Mouse (Mus musculus): ENCODE data around the gene Irak2. TPM values are rescaled to one million over a fixed set of nuclear protein-coding genes. Genes with fewer than 3 reads are reported as not detected.
A peak's percentile ranks its signal among the peaks of the same experiment; 100 is the strongest.

Gene Irak2
- total and polyA plus RNA-seq, 2 experiments from 2014 or later, result 3.5 to 5.9 TPM

GRCm38 (mm10) chr6:113659648-113660491 lies 21.6 kb downstream of the Irak2 start:
- 69% methylated on average over 8 of the region's 8 CpGs for WGBS
- Histone ChIP-seq H3K36me3 (ENCODE audit: insufficient read depth) (no peaks in the 10 kb centered on the region), H3K27ac (ENCODE audit: low read depth, low read length) (no peak overlapping the region), H3K9me3 (ENCODE audit: low read length) (no peaks in the 10 kb centered on the region), H3K27me3 (ENCODE audit: insufficient read depth, low read length) (no peaks in the 10 kb centered on the region), H3K4me2 (ENCODE audit: low read depth) (no peak overlapping the region), H3K9ac (no peak overlapping the region), H3K4me3 (ENCODE audit: low read depth, low read length) (no peak overlapping the region), H3K4me1 (ENCODE audit: insufficient read depth) (no peaks in the 10 kb centered on the region)
- no peak for TF ChIP-seq CTCF (IDR thresholded peaks at IDR 0.05; ENCODE audit: low read depth)
- peak; percentile 36 for ATAC-seq
- no peak for DNase-seq

- Histone ChIP-seq H3K4me3 (ENCODE audit: low read depth, low read length) (no peak overlapping the region), H3K4me1 (ENCODE audit: insufficient read depth) (no peaks in the 10 kb centered on the region), H3K9ac (no peak overlapping the region), H3K27ac (ENCODE audit: low read depth, low read length) (no peak overlapping the region), H3K4me2 (ENCODE audit: low read depth) (no peak overlapping the region), H3K27me3 (ENCODE audit: insufficient read depth, low read length) (no peaks in the 10 kb centered on the region), H3K9me3 (ENCODE audit: low read length) (no peaks in the 10 kb centered on the region), H3K36me3 (ENCODE audit: insufficient read depth) (no peaks in the 10 kb centered on the region)
- no peak for TF ChIP-seq CTCF (IDR thresholded peaks at IDR 0.05; ENCODE audit: low read depth)
- 69% methylated on average over 14 of the region's 14 CpGs for WGBS
- ATAC-seq, result no peak
- DNase-seq, result no peak
These were observed 22.5 kb downstream of the Irak2 start for GRCm38 (mm10) chr6:113660492-113661352.

DNA sequence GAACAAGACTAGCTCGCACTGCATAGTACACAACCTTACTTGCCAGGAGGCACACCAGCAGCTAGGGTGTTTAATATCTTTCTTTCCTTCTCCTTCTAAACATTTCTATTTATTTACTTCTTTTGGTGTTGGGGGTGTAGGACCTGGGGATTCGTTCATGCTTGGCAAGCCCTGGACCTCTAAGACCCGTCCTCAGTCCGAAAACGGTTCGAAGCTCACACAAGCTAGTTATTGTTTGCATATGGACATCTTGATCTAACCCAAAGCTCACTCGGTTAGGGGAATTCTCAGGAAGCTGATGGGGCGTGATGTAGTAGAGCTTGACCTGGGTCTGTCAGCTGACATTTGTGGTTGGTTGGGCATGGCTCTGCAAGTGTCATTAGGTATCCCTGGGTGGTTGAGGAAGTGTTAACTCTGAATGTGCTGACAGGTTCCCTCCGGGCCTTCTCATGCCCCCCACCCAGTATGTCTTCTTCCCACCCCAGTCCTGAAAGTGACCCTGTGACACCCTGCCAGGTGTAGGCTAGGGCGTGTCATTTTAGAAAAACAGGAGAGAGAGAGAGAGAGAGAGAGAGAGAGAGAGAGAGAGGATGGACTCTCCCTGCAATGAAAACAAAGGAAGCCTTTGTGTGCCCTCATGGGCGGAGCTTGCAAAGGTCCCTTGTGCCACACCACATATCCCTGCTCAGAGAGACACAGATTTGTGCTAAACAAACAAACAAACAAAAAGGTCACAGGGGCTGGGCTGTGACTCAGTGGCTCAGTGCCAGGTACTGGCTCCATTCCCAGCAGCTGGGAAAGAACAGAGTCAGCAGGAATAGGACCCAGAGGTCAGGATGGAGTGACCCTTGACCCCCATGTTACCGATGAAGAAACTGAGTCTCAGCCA lies 23.3 kb downstream of the Irak2 start:
- no peaks in the 10 kb centered on the region for H3K27me3 ChIP-seq (ENCODE audit: insufficient read depth, low read length)
- H3K4me2 ChIP-seq (ENCODE audit: low read depth), result no peak overlapping the region
- H3K9ac ChIP-seq, result no peak overlapping the region
- DNase-seq (no peak), ATAC-seq (no peak)
- no peaks in the 10 kb centered on the region for H3K9me3 ChIP-seq (ENCODE audit: low read length)
- no peak overlapping the region for H3K27ac ChIP-seq (ENCODE audit: low read depth, low read length)
- no peak for TF ChIP-seq CTCF (IDR thresholded peaks at IDR 0.05; ENCODE audit: low read depth)
- no peaks in the 10 kb centered on the region for H3K4me1 ChIP-seq (ENCODE audit: insufficient read depth)
- H3K4me3 ChIP-seq (ENCODE audit: low read depth, low read length), result no peak overlapping the region
- H3K36me3 ChIP-seq (ENCODE audit: insufficient read depth), result no peaks in the 10 kb centered on the region
- WGBS, result 66% methylated on average over 12 of the region's 12 CpGs

- TF ChIP-seq CTCF (IDR thresholded peaks at IDR 0.05; ENCODE audit: low read depth), result 0 out of 2 replicates have a peak, but pooled peaks have one; percentile 3
- WGBS, result 87% methylated on average over 8 of the region's 8 CpGs
- Histone ChIP-seq H3K4me1 (ENCODE audit: insufficient read depth) (no peaks in the 10 kb centered on the region), H3K4me2 (ENCODE audit: low read depth) (no peak overlapping the region), H3K4me3 (ENCODE audit: low read depth, low read length) (no peak overlapping the region), H3K9me3 (ENCODE audit: low read length) (no peaks in the 10 kb centered on the region), H3K27me3 (ENCODE audit: insufficient read depth, low read length) (no peaks in the 10 kb centered on the region), H3K27ac (ENCODE audit: low read depth, low read length) (no peak overlapping the region), H3K9ac (no peak overlapping the region), H3K36me3 (ENCODE audit: insufficient read depth) (no peaks in the 10 kb centered on the region)
- ATAC-seq (no peak), DNase-seq (no peak)
These were observed 24.9 kb downstream of the Irak2 start for GRCm38 (mm10) chr6:113662964-113663700.

DNA sequence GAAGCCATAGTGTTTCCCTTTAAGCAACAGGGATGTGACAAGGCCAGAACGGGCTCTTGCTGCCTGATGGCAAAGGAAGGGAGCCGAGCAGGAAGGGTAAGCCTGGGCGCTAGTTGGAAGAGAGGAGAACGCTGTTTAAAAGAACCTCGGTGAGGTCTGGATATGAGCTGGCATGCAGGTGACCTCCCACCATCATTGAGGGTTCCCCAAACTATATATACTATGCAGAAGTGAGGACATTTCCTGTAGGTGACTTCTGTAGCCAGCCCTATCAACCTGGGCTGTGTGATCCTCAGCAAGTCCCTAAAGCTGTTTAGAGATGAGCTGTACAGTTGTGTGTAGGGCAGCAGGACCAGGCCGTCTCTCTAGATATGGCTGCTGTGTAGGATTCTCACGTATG lies 26.0 kb downstream of the Irak2 start:
- 84% methylated on average over 7 of the region's 7 CpGs for WGBS

GRCm38 (mm10) chr6:113667611-113668122 lies 29.4 kb downstream of the Irak2 start:
- 61% methylated on average over 8 of the region's 8 CpGs for WGBS
- H3K36me3 ChIP-seq (ENCODE audit: insufficient read depth), result no peaks in the 10 kb centered on the region
- no peak overlapping the region for H3K27ac ChIP-seq (ENCODE audit: low read depth, low read length)
- no peak overlapping the region for H3K4me3 ChIP-seq (ENCODE audit: low read depth, low read length)
- no peak overlapping the region for H3K9ac ChIP-seq
- H3K4me2 ChIP-seq (ENCODE audit: low read depth), result no peak overlapping the region
- no peaks in the 10 kb centered on the region for H3K9me3 ChIP-seq (ENCODE audit: low read length)
- ATAC-seq, result no peak
- no peaks in the 10 kb centered on the region for H3K4me1 ChIP-seq (ENCODE audit: insufficient read depth)
- H3K27me3 ChIP-seq (ENCODE audit: insufficient read depth, low read length), result no peaks in the 10 kb centered on the region
- no peak for TF ChIP-seq CTCF (IDR thresholded peaks at IDR 0.05; ENCODE audit: low read depth)
- no peak for DNase-seq

More for the DNA sequence above, 26.0 kb downstream of the Irak2 start:
- Histone ChIP-seq H3K4me3 (ENCODE audit: low read depth, low read length) (no peak overlapping the region), H3K27me3 (ENCODE audit: insufficient read depth, low read length) (no peaks in the 10 kb centered on the region), H3K4me2 (ENCODE audit: low read depth) (no peak overlapping the region), H3K9me3 (ENCODE audit: low read length) (no peaks in the 10 kb centered on the region), H3K36me3 (ENCODE audit: insufficient read depth) (no peaks in the 10 kb centered on the region), H3K4me1 (ENCODE audit: insufficient read depth) (no peaks in the 10 kb centered on the region), H3K27ac (ENCODE audit: low read depth, low read length) (no peak overlapping the region), H3K9ac (no peak overlapping the region)
- TF ChIP-seq CTCF (IDR thresholded peaks at IDR 0.05; ENCODE audit: low read depth), result no peak
- DNase-seq, result no peak
- ATAC-seq, result no peak

Data from forebrain, postnatal 0 days (tissue).